Mouse (Mus musculus): ENCODE measurements around the gene Tyrobp.
A peak's percentile ranks its signal among the peaks of the same experiment; 100 is the strongest.

Gene Tyrobp

DNA sequence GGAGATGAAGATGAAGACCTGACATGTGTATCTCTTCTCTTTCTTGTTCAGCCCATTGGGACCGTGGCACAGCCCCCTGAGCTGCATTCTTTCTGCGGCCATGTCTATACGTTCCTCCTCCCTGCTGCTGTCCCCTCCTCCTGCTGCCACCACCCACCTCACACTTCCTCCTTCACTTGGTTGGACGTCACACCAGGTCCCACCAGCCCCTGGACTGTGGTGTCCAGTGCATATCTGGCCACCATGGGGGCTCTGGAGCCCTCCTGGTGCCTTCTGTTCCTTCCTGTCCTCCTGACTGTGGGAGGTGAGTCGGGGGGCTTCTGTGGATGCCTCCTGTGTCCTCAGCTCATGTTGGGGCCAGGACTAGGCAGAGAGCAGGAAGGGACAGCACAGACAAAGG is at the start of gene Tyrobp:
Gene Tyrobp (plus strand): TSS at position 165 of the 400 bp plus-strand sequence.
- DNase-seq, result no peak

DNA sequence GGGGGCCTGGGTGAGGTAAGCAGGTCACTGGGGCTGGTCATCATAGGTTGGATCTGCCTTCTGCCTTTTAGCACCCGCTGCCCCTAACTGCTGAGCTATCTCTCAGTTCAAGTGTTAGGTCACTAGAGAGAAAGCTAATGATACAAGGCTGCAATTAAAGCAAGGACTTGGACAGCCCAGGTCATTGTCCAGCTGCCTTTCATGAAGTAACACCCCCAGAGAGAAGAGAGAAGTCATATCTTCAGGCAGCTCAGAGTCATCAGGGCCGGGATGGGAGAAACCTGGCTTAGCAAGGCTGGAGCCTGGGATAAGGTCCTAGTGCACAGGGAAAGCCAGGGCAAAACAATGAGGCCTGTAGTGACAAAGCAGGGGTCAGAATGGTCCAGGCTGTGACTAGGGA is 46.1 kb upstream of the Tyrobp start:
- DNase-seq, result no peak

DNA sequence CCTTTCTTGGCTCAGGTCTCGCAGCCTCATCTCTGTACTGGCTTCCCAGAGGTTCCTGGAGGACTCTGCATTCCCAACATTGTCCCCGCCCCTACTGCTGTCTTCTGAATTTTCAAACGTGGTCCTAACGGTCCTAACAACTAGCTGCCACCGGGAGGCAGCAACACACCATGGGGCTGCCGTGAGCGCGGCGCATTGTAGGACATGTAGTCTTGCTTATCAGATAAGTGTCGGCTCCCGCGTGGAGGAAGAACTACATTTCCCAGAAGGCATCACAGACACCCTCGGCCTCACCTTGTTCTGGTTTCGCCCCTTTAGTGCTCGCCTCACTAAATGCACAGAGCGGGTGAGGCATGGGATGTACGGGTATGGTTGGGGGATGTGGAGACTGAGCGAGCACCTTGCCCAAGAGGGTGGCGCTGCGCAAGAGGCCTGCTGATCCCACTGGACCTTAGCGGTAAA is 40.0 kb upstream of the Tyrobp start:
- DNase-seq, result peak; percentile 98

DNA sequence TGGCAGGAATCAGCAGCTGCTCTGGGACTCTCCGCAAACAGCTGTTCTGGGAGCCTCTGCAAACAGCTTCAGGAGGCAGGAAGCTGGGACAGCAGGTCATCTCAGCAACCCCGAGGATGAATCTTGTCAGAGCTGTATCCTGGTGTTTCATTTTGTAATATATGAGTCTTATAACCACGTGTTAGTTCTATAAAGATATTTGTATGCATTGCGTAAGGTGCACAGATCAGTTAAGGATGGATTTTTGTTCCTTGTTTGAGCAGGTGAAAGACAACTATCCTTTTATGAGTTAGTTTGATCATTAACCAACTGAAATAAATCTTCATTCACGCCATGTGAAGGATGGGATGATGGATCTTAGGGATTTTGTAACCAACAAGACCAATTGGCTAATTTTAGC is 33.5 kb upstream of the Tyrobp start:
- no peak for DNase-seq

DNA sequence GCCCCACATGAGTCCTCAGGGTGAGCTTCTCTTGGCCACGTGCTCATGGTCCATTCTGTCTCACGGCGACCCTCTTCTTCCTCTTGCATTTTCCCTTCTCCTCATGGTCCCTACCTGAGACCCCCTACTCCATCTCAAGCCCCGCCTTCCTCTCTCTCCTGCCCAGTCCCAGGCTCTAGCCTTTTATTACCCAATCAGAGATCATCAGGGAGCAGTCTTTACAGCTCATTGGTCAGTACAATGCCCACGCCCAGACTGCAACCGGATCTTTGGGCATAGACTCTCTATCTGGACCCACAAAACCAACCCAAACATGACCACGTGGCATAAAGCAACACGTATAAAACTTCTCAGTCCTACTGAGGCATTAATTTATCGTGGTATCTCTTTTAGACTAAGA is 29.5 kb upstream of the Tyrobp start:
- no peak for DNase-seq

DNA sequence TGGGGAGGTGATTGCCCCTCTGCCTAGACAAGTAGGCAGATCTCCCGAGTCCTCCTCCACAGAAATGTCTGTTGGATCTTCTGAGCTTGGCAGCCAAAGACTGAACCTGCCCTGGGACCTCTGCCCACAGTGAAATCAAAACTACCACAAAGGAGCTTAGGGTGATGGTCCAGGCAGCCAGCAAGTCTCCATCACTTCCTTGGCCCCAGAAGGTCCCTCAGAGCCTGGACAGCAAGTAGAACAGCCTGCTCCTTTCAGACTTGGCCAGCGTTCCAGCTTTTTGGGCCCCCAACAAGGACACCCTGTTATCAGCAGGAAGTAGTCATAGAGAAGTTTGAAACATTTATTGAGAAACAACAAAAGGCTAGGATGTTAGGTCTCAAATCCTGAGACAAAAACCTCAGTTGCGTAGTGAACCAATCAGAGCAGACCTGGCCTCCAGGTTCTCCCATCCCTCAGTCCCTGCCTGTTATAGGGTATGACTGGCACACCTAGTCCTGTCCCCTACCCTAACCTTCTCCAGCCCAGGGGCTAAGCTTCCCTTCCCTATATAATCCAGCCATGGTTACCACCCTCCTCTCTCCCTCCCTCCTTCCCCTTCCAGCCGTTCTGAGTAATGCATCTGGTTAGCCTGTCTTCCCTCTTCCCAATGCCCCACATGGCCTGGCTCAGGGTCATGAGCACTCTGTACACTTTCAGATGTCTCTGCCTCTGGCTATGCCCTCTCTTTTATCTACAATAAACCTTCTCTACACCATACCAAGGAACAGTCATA is 20.6 kb upstream of the Tyrobp start:
- DNase-seq, result no peak

DNA sequence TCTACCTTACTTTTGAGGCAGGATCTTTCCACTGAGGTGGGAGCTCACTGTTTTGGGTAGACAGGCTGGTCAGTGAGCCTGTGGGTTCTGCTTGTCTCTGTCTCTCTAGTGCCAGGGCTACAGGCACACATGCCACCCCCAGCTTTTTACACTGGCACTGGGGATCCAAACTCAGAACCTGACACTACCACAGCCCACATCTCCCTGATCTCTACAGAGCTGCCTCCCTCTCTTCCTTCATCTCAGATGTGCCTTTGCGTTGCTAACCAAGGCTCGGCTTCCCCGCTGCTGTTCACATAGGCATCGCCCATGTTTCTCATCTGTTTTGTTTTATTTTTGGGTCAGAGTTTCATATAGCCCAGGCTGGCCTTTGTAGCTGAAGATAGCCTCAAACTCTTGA is 19.9 kb upstream of the Tyrobp start:
- DNase-seq, result no peak

DNA sequence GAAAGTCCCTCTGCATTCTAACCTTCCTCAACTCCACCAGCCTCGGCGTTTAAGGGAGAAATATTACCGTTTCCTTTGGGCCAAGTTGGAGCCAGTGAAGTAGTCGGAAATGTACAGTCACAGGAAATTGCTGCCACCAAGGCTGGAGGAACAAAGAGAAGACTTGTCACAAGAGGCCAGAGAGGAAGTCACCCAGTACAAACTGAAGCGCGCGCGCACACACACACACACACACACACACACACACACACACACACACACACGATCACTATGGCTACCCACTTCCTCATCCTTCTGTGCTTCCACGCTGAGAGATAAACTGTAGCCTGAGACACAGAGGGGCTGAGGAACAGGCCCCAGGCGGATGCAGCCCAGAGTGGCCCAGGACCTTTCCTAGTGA is 19.2 kb upstream of the Tyrobp start:
- peak; percentile 22 for DNase-seq

DNA sequence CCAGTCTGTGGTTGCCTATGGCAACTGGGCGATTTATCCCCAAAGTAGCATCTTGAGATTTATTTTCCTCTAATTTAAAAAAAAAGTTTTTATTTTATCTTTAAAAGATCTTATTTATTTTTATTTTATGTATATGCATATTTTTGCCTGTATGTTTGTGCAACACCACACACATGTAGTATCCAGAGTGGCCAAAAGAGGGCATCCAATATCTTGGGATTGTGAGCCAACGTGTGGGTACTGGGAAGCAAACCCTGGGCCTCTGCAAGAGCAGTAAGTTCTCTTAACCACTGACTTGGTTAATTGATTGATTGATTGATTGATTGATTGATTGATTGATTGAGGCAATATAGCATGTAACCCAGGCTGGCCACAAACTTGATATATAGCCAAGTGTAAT is 18.7 kb upstream of the Tyrobp start:
- DNase-seq, result peak; percentile 26

DNA sequence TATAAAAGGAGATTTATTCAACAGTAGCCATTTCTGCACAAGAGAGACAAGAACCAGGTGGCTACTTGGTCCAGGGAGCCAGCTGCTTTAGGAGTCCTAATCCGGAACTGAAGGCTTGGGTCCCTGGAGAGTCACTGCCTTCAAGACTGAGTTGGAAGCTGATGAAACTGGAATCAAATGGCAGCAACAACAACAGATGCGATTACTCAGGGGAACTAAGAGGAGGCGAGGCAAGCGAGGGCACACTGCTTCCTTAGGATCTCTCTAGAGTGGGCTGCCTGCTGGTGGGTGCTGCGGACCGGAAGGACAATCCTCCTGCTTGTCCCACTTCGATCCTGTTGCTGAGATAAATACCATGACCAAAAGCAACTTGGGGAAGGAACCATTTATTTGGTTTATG is 13.9 kb upstream of the Tyrobp start:
- DNase-seq, result peak; percentile 25

DNA sequence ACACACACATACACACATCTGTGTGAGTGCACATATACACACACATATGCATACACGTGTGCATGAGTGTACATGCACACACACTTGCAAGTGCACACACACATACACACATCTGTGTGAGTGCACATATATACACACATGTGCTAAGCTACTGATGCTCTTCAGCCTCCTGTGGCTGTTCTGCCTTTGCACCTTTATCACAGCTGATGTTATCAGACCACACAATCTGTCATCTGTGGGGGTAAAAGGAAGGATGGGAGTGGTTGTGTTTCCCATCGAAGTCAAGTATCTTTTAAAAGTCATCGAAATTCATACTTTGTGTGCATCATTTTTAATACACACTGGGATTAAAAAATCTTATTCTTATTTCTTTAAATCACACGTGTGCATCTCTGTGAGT is 11.2 kb upstream of the Tyrobp start:
- no peak for DNase-seq

DNA sequence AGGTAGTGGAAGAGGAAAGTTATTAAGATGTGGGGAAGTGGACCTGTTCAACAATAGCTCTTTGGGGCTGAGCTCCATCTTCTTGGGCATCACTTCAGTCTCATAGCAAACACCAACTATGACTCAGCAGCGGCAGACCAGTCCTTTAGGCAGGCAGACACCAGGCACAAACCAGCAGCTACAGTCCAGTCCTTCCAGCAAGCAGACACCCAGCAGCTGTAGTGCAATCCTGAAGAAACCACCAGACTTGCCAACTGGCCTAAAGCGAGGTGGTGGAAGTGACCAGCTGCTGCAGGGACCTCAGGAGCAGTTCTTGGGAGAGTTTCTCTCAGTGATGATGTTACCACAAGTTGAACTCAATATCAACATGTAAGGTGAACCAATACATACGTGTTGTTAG is 4.9 kb upstream of the Tyrobp start:
- DNase-seq, result no peak

DNA sequence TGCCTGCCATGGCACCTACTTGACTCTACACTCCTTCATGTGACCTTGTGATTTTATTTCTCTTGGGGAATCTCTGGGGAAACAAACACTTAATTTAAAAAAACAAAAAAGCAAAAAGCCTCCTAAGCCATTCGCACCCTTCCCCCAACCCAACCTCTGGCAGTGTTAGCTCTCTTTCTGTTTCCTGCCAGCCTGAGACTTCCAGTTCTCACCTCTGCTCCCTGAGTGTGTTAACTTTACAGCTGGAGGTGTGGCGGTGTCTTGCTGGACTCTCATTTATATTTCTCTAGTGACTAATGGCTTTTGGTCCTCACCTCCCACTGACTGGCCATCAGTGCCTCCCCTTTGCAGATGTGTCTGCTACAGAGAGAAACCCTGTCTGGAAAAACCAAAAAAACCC is 3.8 kb upstream of the Tyrobp start:
- no peak for DNase-seq

DNA sequence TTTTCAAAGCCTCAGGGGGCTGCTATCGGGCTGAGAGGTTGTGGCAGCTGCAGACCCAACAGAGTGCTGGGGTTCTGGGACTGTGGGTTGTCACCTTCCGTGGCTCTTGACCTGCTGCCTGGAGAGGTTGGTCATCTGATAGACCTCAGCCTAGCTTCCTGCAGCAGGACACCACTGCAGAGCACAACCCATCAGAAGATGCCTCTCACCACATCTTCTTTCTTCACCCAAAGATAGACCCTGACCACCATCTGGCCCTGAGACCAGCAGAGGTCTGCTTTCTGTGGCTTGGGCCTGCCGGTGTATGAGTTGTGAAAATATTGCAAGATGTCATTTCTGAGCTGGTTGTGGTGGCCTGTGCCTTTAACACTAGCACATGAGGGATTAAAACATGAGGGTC is 2.5 kb upstream of the Tyrobp start:
- DNase-seq, result no peak

DNA sequence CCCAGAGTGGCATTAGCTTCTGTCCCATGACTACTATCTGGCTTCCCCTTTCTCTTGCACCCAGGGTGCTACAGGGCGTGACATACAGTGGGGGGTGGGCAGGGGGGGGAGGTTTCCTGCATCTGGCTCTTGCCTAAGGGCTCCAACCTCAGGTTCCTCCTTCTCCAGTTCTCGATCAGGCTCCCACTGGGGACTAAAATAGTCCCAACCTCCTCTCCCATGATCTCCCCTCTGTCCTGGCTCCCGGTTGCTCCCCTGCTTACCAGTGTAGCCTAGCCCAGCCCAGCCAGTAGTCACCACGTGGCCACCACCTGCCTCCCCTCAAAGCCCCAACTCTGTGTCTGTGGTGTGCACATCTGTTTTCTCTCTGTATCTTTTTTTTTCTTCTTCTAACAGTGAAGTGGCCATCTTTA is 819 bp upstream of the Tyrobp start:
- no peak for DNase-seq

DNA sequence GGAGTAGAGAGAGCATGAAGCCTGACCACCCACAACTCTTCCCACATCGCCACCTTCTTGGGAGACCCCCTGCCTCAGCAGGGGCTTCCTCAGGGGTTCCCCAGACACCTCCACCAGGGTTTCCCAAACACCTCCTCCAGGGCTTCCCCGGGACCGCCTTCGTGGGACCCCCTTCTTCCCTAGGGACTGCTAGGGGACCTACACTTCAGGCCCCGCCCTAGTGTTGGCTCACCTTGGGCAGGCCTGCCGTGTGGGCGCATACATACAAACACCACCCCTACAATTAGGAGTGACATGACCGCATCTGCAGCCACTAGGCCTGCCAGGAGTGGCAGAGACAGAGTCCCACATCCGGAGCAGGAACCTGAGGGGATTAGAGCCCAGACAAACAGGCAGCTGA is 4.3 kb downstream of the Tyrobp start:
- DNase-seq, result no peak

DNA sequence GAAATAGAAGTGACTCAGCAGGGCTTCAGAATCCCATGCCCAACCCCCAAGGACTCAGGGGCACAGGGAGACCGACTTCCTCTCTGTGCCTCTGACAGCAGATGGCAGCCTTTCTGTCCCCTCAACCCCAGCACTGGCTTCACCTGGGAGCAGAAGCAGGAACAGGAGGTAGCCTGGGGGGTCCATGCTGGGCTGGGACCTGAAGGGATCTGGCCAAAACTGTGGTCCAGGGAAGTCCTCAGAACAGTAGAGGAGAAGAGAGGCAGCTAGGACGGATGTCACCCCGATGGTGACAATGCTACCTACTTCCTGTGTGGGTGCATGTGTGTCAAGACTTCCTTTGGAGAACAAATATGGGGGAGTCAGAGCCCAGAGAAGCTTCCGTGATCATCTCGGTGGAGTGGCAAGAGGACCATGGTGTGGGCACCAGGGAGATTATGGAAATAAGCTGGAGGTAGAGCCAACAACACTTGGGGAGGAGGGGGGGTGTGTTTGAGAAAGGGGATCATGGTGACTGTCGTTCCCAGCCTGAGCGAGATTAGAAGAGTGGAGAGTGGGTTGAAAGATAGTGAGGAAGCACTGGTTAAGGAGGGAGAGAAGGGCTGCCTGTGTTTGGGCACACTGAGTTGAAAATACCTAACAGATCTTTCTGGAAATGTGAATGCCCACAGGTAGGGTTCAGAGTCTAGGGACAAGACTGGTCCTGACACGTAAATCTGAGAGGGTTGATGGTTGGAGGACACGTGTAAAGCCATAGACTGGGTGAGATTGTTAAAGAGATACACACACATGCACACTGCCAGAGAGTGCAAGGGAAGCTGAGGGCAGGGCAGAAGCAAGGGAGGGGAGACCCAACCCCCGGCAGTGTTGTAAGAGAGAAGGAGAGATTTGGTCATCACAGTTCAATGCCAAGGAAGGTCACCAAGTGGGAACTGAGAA is 6.3 kb downstream of the Tyrobp start, which contains the start of gene Hcst:
Gene Hcst (minus strand): TSS at position 294 of the 939 bp plus-strand sequence.
- no peak for DNase-seq

DNA sequence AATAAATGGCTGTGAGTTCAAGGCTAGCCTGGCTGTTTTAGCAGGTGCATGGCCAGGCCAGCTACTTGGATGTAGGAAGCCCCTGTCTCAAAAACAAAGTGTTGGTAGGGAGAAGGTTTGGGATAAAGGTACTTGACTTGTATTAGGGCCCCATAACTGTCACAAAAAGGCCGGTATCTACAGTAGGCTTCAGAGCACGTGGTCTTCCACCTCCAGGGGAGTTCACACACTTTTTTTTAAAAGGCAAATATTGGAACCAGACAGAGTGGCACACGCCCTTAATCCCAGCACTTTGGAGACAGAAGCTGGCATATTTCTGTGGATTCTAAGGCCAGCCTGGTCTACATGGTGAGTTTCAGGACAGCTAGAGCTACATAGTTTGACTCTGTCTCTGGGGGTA is 7.1 kb downstream of the Tyrobp start:
- DNase-seq, result no peak

DNA sequence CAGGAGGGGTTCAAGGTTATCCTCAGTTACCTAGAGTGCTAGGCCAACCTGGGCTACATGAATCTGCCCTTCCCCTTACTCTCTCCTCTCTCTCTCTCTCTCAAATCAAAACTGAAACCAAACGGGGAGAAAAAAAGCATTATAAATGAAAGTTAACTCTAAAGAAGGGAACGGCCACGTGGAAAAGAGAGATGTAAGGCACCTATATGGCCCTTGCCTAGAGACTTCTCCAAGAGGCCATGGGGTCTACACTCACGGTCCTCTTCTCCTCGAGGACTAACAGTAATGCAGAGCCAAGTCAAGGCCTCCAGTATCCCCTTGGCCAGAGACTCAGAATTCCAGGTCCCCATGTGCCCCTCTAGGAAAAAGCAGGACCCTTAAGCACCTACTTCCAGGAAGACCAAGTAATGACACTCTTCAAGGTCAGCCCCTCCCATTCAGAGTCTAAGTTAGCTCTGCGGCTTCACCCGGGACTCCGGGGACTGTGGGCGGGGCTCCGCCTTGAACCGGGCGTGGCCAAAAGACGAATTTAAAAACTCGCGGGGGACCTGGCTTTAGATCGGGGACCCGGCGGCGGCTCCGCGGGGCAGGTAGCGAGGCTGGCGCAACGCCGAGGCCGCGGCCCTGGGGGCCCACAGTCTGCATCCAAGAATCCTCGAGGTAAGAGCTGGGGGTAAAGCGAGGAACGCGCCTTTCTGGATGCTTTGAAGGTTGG is 7.8 kb downstream of the Tyrobp start, which contains the start of gene Nfkbid:
Gene Nfkbid (plus strand): TSS at position 558 of the 715 bp plus-strand sequence.
- peak; percentile 72 for DNase-seq

DNA sequence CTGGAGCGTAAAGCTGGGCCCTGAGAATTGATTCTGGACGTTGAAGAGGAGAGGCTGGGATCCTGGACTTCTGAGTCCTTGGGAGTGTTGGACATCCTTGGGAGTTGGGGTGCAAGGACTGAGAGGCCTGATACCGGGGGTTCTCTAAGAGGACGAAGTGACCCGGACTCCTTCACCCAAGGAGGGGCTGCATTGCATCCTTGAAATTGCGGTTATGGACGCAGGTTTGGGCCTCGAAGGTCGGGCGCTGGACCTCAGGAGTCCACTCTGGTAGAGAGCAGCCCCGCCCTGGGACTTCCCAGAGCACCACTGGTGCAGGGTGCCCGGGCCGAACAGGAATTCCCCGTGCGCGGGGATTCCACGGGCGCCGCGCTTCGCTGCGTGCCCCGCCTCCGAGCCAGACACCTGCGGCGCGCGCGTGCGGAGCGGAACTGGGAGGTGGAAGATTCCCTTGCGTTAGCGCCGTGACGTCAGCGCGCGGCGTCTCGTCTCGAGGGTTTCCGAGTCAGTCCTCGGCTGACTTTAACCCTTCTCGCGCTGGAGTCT is 8.4 kb downstream of the Tyrobp start:
- peak; percentile 94 for DNase-seq

DNA sequence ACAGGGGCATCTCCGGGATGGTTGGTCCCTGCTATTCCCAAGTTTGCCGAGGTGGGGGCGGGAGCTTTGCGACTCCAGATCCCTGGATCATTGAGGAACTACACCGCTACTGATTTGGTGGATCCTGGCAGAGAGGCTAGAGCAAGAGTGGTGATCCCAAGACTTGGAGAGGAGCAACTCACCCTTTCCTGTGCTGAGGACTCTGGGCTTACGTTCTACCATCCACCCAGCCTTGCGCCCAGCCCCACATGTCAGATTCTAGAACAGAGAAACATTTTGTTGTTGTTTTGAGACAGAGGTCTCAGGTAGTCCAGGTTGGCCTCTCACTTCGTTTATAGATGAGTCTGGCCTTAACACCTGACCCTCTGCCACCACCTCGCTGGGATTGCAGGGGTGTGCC is 9.0 kb downstream of the Tyrobp start:
- DNase-seq, result no peak

DNA sequence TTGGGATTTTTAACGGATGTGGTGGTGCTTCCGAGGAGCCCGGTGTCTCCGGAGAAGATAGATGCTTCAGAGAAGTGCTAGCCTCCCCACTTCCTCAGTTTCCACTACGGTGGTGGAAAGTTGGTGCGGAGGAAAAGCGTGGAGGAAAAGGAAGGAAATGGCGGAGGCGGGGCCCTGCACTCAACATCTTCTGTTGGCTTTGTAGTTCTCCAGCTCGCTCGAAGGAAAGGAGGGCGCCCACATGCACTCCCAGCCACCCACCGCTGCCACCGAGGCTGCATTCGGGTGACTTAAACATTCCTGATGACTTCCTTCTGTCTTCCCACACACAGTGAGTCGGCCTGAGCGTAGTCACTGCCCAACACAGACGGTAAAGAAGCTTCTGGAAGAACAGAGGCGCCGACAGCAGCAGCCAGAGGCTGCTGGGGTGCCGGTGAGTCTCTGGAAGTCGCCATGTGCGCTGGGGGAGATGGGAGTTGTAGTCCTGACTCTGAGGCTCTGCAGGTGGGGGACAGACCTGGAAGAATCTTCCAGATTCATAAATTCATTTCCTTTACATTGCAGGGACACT is 9.6 kb downstream of the Tyrobp start:
- no peak for DNase-seq

Data from embryo, embryonic 11 days (tissue).